In genomic region chr5:85155213-85155612, GRCm38 (mm10) we compare ENCODE assay signal across 28 mouse cellular contexts.
DNase-seq lines count a peak whose midpoint lies in the region; ATAC-seq and TF ChIP-seq lines count a peak whose summit lies in the region.
"Had no signal": no experiment of that assay in that cellular context is flagged by ENCODE, and none has a peak within 500 bp of the region (broad histone marks: within the 10 kb centered on the region; RNA-seq: fewer than 3 reads in every experiment).

No protein-coding gene starts in this region.

- H3K9me3 ChIP-seq in lung, postnatal 0 days (ENCODE audit: low read length) = no peaks in the 10 kb centered on the region
- H3K9me3 ChIP-seq in heart, embryonic 10.5 days = no peaks in the 10 kb centered on the region
- H3K9me3 ChIP-seq: embryonic facial prominence, embryonic 13.5 days; embryonic facial prominence, embryonic 15.5 days; forebrain, embryonic 10.5 days; forebrain, embryonic 12.5 days; G1E had no signal

- H3K36me3 ChIP-seq in lung, postnatal 0 days (ENCODE audit: insufficient read depth, low read length) = no peaks in the 10 kb centered on the region
- no peaks in the 10 kb centered on the region for H3K36me3 ChIP-seq in heart, embryonic 10.5 days
- H3K36me3 ChIP-seq: embryonic facial prominence, embryonic 13.5 days; embryonic facial prominence, embryonic 15.5 days; forebrain, embryonic 10.5 days; forebrain, embryonic 12.5 days; G1E had no signal

- no peak overlapping the region for H3K4me3 ChIP-seq in lung, postnatal 0 days (ENCODE audit: low read depth, low read length)
- no peak overlapping the region for H3K4me3 ChIP-seq in heart, embryonic 10.5 days
- H3K4me3 ChIP-seq: embryonic facial prominence, embryonic 13.5 days; embryonic facial prominence, embryonic 15.5 days; erythroblast, embryonic 14.5 days; forebrain, embryonic 10.5 days; forebrain, embryonic 12.5 days had no signal

- no peak for TF ChIP-seq CTCF in lung, postnatal 0 days (IDR thresholded peaks at IDR 0.05)

- no peaks in the 10 kb centered on the region for H3K27me3 ChIP-seq in lung, postnatal 0 days (replicated peaks; ENCODE audit: insufficient read depth, low read length)
- no peaks in the 10 kb centered on the region for H3K27me3 ChIP-seq in heart, embryonic 10.5 days (ENCODE audit: insufficient read depth, poor library complexity, severe bottlenecking)
- H3K27me3 ChIP-seq: CH12.LX; embryonic facial prominence, embryonic 13.5 days; embryonic facial prominence, embryonic 15.5 days; forebrain, embryonic 12.5 days; Patski had no signal

- DNase-seq in 416B (ENCODE audit: low read depth) (peak; percentile 24), MEL-GATA-1-ER (ENCODE audit: extremely low read depth, low read depth) (peak; percentile 5)
- no peak for DNase-seq in lung, postnatal 0 days (ENCODE audit: low spot score)
- no peak for DNase-seq in heart, embryonic 10.5 days (ENCODE audit: low spot score)
- DNase-seq in left cerebral cortex, postnatal 14 days (ENCODE audit: low spot score in 2 of 2) = no peak
- DNase-seq: adrenal gland, adult 8-10 months; adrenal gland, postnatal 14 days; adrenal gland, postnatal 36 days; B cell, adult 2 months; cerebellum, adult 11-12 months; cerebellum, adult 2 months; cerebellum, adult 9-10 months; cerebellum, postnatal 10 days; cerebellum, postnatal 25 days; embryo, embryonic 11 days had no signal

- no peak overlapping the region for H3K9ac ChIP-seq in lung, postnatal 0 days (replicated peaks; ENCODE audit: low read depth)
- H3K9ac ChIP-seq: embryonic facial prominence, embryonic 13.5 days; embryonic facial prominence, embryonic 15.5 days; forebrain, embryonic 12.5 days had no signal

- H3K27ac ChIP-seq in lung, postnatal 0 days (ENCODE audit: low read length) = no peak overlapping the region
- no peak overlapping the region for H3K27ac ChIP-seq in heart, embryonic 10.5 days
- H3K27ac ChIP-seq: embryonic facial prominence, embryonic 13.5 days; embryonic facial prominence, embryonic 15.5 days; forebrain, embryonic 10.5 days; forebrain, embryonic 12.5 days had no signal

- peak; percentile 54; the same call in 1 of the 2 replicates for ATAC-seq in common myeloid progenitor, adult 5-6 weeks (replicated peaks; ENCODE audit: low read depth, poor library complexity, severe bottlenecking)
- ATAC-seq in megakaryocyte progenitor cell, adult 5-6 weeks (replicated peaks; ENCODE audit: poor library complexity) = 0 out of 2 replicates have a peak, but pooled peaks have one; percentile 23
- ATAC-seq in lung, postnatal 0 days = no peak
- ATAC-seq: activated CD4-positive, CD25-positive, alpha-beta regulatory T cell, adult 4 months; CD4-positive, CD25-positive, alpha-beta regulatory T cell, adult 4 months; forebrain, embryonic 16.5 days; Patski had no signal

- intact Hi-C loops in left cerebral cortex, postnatal 14 days (cut with DNase I) = no loop called here

- WGBS in lung, postnatal 0 days = 54% methylated on average over 1 of the region's 1 CpGs
- 67% methylated on average over 1 of the region's 1 CpGs for WGBS in heart, embryonic 10.5 days

- no peaks in the 10 kb centered on the region for H3K4me1 ChIP-seq in lung, postnatal 0 days (ENCODE audit: insufficient read depth, low read depth, low read length)
- H3K4me1 ChIP-seq in heart, embryonic 10.5 days = no peaks in the 10 kb centered on the region
- H3K4me1 ChIP-seq: embryonic facial prominence, embryonic 13.5 days; embryonic facial prominence, embryonic 15.5 days; forebrain, embryonic 10.5 days; forebrain, embryonic 12.5 days had no signal

- H3K4me2 ChIP-seq in lung, postnatal 0 days (replicated peaks; ENCODE audit: low read depth, low read length) = no peak overlapping the region
- H3K4me2 ChIP-seq: embryonic facial prominence, embryonic 13.5 days; embryonic facial prominence, embryonic 15.5 days; forebrain, embryonic 12.5 days had no signal

- TF ChIP-seq EP300 in lung, postnatal 0 days (IDR thresholded peaks at IDR 0.05) = no peak

Comparison
In these comparisons a context has a peak if more than half of its experiments do, and no peak if none do; other contexts are left out.
1. DNase-seq: peak in 416B (single experiment) and MEL-GATA-1-ER (single experiment); none in lung, postnatal 0 days (single experiment), heart, embryonic 10.5 days (single experiment) and left cerebral cortex, postnatal 14 days (0 of 2).